Mouse (Mus musculus) monocyte, adult 5-6 weeks (primary cell): ENCODE data around the gene Trim39. TPM values are rescaled to one million over a fixed set of nuclear protein-coding genes. Genes with fewer than 3 reads are reported as not detected.

ENCODE experiments used
- total RNA-seq: library from RNA; stranded (forward); fragments of 200-1000, 200-491, 200-594 nt; gene quantifications from 3 replicates; pipeline ENCODE4 v1.2.3, GENCODE M21; 2017

The Trim39 gene
- total RNA-seq, 1 experiment from 2014 or later, result 36.0 TPM

Other genes starting within 250 kb of the Trim39 start
- 372 to 405 TPM (median 385 TPM) in 3 replicates for gene H2-T23, start 239.4 kb downstream of the Trim39 start, total RNA-seq
- 122 to 131 TPM (median 124 TPM) in 3 replicates for gene H2-T22, start 229.5 kb downstream of the Trim39 start, total RNA-seq
- 0.49 to 1.0 TPM in 2 of 3 replicates, not detected in the other for gene Gm6034, start 229.3 kb downstream of the Trim39 start, total RNA-seq
- 0.64 TPM in 1 of 3 replicates, not detected in the others for gene Gm11127, start 213.9 kb downstream of the Trim39 start, total RNA-seq
- gene Gm19684, start 150.6 kb downstream of the Trim39 start, total RNA-seq, result 1.4 to 2.5 TPM in 2 of 3 replicates, not detected in the other
- gene Gm7030, start 142.8 kb downstream of the Trim39 start, total RNA-seq, result not detected in 3 replicates
- 3.5 TPM in 1 of 3 replicates, not detected in the others for gene Gm8909, start 103.7 kb downstream of the Trim39 start, total RNA-seq
- not detected in 3 replicates for gene H2-T3, start 82.0 kb downstream of the Trim39 start, total RNA-seq
- gene Rpp21, start 14.2 kb downstream of the Trim39 start, total RNA-seq, result 51.0 to 53.1 TPM (median 52.6 TPM) in 3 replicates
- gene H2-M10.2, start 14.2 kb upstream of the Trim39 start, total RNA-seq, result not detected in 3 replicates
- not detected in 3 replicates for gene H2-M10.1, start 53.9 kb upstream of the Trim39 start, total RNA-seq
- not detected in 3 replicates for gene H2-M10.3, start 96.2 kb upstream of the Trim39 start, total RNA-seq
- not detected in 3 replicates for gene H2-M10.4, start 190.1 kb upstream of the Trim39 start, total RNA-seq